Mouse (Mus musculus) T-helper 1 cell (primary cell): ENCODE data around the gene Taf12.

Experiments used
- in situ Hi-C: fragments of 300-600 bp; cut with MboI, MseI; formaldehyde crosslinking; loops from one replicate; pipeline ENCODE4 v1.15.1; 2025; ENCODE audit warnings: high pct_unique_total_duplicates

Gene Taf12

GRCm38 (mm10) chr4:132274156-132274862 lies at the start of gene Taf12:
Taf12 (plus strand) TSS chr4:132274375.
- in situ Hi-C loops: loop anchor here (5.0 kb wide), 2 partner anchors 38 to 62 kb away; partner anchors contain the start of gene Ythdf2

- in situ Hi-C loops: no loop called here
Measured at GRCm38 (mm10) chr4:132230422-132230821, 43.8 kb upstream of the Taf12 start.

DNA sequence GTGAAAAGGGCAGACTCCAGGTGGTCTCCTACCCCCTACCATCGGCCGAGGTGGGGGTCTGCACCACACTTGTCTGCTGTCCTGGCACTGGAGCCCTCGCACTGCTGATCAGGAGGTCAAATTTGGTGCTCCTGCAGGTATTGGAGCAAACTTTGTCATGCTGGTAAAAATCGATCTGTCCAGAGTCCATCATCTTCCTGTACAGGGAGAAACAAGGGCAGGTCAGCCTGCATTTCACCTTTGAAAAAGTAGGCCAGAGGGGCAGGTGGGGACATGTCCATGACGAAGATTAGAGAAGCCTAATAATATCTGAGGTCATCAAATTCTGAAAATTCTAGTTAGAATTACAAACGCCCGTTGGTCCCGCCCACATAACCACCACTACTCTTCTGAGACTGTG lies 39.5 kb upstream of the Taf12 start:
- in situ Hi-C loops: no loop called here

DNA sequence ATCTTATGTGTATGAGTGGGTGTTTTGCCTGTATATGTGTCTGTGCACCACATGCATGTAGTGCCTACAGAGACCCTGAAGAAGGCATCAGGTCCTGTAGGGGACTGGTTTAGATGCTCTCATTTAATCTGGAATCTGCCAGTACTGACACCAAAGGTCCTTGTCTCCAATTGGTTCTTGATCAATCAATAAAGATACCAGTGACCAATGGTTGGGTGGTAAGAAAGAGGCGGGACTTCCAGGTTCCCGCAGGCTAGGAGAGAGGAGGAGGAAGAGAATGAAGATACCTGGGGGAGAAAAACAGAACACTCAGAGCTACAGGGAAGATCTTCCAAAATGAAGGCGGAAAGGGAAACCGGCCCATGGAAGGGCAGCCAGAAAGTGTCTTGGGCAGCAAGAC lies 35.8 kb upstream of the Taf12 start:
- in situ Hi-C loops: no loop called here

- in situ Hi-C loops: no loop called here
Measured at GRCm38 (mm10) chr4:132240367-132240766, 33.8 kb upstream of the Taf12 start.

DNA sequence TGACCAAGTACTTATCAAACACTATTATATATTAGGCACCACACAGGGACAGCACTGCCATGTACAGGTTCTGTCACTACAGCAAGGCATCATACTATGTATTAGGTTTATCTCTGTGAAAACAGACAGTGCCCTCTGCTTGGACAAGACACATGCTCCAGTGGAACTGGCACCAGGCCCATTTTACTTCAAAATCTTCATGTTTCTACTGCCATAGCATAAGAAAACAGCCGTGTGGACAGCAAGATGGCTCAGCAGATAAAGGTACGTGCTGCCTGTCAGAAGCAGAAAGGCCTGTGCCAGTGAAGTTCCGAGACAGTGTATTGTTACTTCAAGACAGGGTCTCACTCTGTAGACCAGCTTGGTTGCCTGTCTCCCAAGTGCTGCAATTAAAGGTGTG lies 33.0 kb upstream of the Taf12 start:
- in situ Hi-C loops: no loop called here

GRCm38 (mm10) chr4:132245643-132246042 lies 28.5 kb upstream of the Taf12 start:
- in situ Hi-C loops: no loop called here

DNA sequence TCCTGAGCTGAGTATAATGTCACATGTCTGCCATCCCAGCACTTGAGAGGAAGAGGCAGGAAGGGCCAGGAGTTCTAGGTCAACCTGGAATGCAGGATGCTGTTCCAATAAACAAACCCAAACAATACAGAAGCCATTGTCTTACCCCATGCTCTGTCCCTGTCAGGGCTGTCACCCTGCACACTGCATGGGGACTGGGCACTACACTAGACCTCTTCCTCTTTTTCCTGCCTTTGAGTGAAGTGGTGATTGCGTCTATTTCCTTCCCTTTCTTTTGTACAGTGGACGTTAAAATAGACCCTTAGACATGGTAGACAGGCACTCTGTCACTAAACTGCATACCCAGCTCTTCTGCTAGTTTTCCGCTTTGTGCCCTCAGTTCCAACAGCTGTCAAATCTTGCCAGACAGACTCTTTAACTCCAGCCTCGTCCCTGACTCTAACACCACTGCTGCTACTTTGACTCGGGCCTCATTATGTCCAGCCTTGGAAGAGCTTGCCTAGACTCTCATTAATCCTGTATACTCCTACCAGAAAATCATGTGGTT lies 26.7 kb upstream of the Taf12 start:
- in situ Hi-C loops: no loop called here

- in situ Hi-C loops: no loop called here
Measured at GRCm38 (mm10) chr4:132251596-132251995, 22.6 kb upstream of the Taf12 start.

GRCm38 (mm10) chr4:132253128-132253527 lies 21.0 kb upstream of the Taf12 start:
- in situ Hi-C loops: no loop called here

GRCm38 (mm10) chr4:132253622-132254021 lies 20.6 kb upstream of the Taf12 start:
- in situ Hi-C loops: no loop called here

GRCm38 (mm10) chr4:132254986-132255385 lies 19.2 kb upstream of the Taf12 start:
- in situ Hi-C loops: no loop called here

DNA sequence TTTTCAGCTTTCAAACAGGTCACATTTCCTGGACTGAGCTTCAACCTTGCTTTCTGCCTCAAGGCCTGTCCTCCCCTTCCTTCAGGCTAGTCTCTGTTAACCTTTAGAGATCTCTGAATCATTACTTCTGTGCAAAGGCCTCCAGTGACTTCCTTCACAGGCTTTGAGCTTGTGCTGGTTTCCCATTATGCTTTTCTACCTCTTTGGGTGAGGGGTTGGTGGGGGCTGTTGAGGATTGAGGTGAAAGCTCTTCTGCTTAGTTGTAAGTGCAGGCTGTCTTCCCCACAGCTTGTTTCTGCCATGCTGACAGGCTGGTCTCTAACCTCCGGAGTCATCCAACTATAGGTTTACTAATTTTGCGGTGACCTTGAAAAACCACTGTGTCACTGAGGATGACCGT lies 17.8 kb upstream of the Taf12 start:
- in situ Hi-C loops: no loop called here

- in situ Hi-C loops: no loop called here
Measured at GRCm38 (mm10) chr4:132259248-132259647, 14.9 kb upstream of the Taf12 start.

GRCm38 (mm10) chr4:132260404-132261379 lies 13.5 kb upstream of the Taf12 start:
- in situ Hi-C loops: no loop called here

GRCm38 (mm10) chr4:132261514-132262357 lies 12.4 kb upstream of the Taf12 start, which contains the start of gene Gmeb1:
Gmeb1 (minus strand) TSS chr4:132261602.
- in situ Hi-C loops: no loop called here

- in situ Hi-C loops: no loop called here
Measured at GRCm38 (mm10) chr4:132262358-132262616, 11.9 kb upstream of the Taf12 start.

DNA sequence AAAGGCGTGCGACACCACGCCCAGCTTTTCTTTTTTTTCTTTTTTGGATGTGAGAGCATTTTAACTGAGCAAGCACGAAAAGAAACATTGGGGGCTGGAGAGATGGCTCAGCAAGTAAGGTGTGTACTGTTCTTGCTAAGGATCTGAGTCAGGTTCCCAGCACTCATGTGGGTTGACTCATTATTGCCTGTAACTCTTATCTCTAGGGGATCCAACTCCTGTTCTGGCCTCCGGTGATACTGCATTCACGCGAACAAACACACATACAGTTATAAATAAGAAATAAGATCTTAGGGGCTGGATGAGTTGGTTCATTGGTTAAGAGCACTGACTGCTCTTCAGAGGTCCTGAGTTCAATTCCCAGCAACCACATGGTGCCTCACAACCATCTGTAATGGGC lies 10.9 kb upstream of the Taf12 start:
- in situ Hi-C loops: no loop called here

- in situ Hi-C loops: no loop called here
Measured at GRCm38 (mm10) chr4:132266835-132267349, 7.3 kb upstream of the Taf12 start.

- in situ Hi-C loops: no loop called here
Measured at GRCm38 (mm10) chr4:132268871-132269739, 5.1 kb upstream of the Taf12 start.
